Mouse (Mus musculus) ovary, adult 18-20 months (tissue): Measurements from ENCODE around the gene Gxylt2.

Experiments
- DNase-seq: peaks from one replicate; pipeline ENCODE4 v3.0.0; 2022; ENCODE audit warnings: low spot score, mixed read lengths

Gxylt2 gene

DNA sequence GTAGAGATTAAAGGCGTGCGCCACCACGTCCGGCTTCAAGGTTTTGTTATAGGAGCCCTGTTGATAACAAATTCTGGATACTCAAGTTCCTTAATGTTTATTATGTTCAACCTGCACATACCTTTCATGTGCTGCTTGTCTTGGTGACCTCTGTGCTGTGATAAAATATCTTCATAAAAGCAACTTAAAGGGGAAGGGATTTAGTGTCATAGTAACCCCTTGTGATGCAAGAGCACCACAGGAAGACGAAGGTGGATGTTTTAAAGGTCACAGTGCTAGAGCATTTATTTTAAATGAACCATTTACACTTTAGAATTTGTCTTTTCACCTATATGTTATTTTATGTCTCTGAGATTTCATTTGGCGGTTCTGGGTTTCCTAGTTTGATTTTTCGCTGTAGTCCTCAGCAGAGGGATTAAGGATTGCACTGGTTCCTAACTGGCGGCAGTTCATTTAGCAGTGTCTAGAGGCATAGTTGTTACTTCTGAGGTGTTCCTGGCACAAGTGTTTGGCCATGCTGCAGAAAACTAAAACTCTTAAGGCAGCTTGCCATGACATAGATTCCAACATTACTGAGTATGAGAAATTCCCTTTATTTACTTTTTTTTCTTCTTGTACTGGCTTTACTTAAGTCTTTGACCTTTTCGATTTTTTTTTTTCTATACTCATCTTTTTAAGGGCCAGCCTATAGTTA lies 144.3 kb downstream of the Gxylt2 start:
- no peak for DNase-seq

DNA sequence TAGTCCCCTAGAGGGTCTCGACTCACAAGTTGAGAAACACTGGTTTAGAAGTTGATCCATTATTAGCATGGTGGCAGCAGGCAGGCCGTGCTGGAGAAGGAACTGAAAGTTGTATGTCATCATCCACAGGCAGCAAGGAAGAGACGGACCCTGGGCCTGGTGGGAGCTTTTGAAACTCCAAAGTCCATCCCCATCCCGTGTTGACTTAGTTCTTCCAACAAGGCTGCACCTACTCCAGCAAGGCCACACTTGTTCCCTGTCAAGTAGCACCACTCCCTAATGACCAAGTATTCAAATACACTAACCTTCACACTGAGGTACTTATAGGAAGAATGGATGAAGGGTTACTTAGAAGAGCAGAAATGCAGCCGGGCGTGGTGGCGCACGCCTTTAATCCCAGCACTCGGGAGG lies 146.1 kb downstream of the Gxylt2 start:
- DNase-seq: no peak

DNA sequence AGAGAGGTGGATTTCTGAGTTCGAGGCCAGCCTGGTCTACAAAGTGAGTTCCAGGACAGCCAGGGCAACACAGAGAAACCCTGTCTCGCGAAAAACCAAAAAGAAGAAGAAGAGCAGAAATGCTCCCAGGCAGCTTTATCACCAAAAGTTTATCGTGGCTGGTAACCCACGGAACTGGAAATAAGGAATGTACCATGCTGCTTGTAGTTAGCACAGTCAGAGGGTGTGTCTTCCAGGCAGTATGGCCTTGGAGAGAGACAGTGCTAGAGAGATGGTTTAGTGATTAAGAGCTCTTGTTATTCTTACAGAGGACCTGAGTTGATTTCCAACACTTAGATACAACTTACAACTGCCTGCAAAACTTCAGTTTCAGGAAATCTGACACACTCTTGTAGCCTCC lies 146.5 kb downstream of the Gxylt2 start:
- DNase-seq: no peak
